Mouse (Mus musculus) heart, postnatal 0 days (tissue): ENCODE data around the gene Clcc1. TPM values are rescaled to one million over a fixed set of nuclear protein-coding genes. Genes with fewer than 3 reads are reported as not detected.
"Not testable (repeated sequence)": the region's sequence is repeated elsewhere in the genome, so short reads cannot be mapped to it uniquely, and the experiment has no call there.

Experiments
- ATAC-seq: fragments of 200-750 bp; cut with Nextera tagmentation; 2 replicates; pipeline ENCODE4 v1.8.0; 2017; ENCODE audit warnings: low read depth, moderate number of reproducible peaks, moderate library complexity; ENCODE audit not compliant: insufficient read depth
- DNase-seq: peaks from one replicate; pipeline ENCODE4 v3.0.0-alpha.2; 2016; ENCODE audit warnings: low spot score
- H3K27ac ChIP-seq: fragments of 300-500 bp; sonication (generic); 2 replicates; pipeline ENCODE4 v1.5.1; 2014; ENCODE audit warnings: low read depth, mild to moderate bottlenecking
- H3K27me3 ChIP-seq: fragments of 300-500 bp; sonication (generic); 2 replicates; pipeline ENCODE4 v1.6.1; 2014; ENCODE audit warnings: low read length, mixed read lengths; ENCODE audit not compliant: control insufficient read depth, insufficient read depth
- H3K36me3 ChIP-seq: fragments of 300-500 bp; sonication (generic); replicated peaks from 2 replicates; pipeline ENCODE4 v1.6.1; 2014; ENCODE audit warnings: low read length, mixed read lengths; ENCODE audit not compliant: control insufficient read depth, insufficient read depth
- H3K4me1 ChIP-seq: fragments of 300-500 bp; sonication (generic); 2 replicates; pipeline ENCODE4 v1.6.1; 2014; ENCODE audit warnings: antibody characterized with exemption; ENCODE audit not compliant: control insufficient read depth, insufficient read depth
- H3K4me2 ChIP-seq: fragments of 300-500 bp; sonication (generic); 2 replicates; pipeline ENCODE4 v1.6.1; 2014; ENCODE audit warnings: low read depth, mild to moderate bottlenecking, low read length, moderate library complexity
- H3K4me3 ChIP-seq: fragments of 300-500 bp; sonication (generic); 2 replicates; pipeline ENCODE4 v1.5.1; 2014; ENCODE audit warnings: low read depth, low read length
- H3K9ac ChIP-seq: fragments of 300-500 bp; sonication (generic); replicated peaks from 2 replicates; pipeline ENCODE4 v1.6.1; 2014; ENCODE audit warnings: low read depth, low read length, mixed read lengths
- H3K9me3 ChIP-seq: fragments of 300-500 bp; sonication (generic); replicated peaks from 2 replicates; pipeline ENCODE4 v1.6.1; 2016; ENCODE audit warnings: low read length; ENCODE audit not compliant: control insufficient read depth
- CTCF ChIP-seq: IDR thresholded peaks from 2 replicates; pipeline ENCODE4 v1.5.1; 2016; ENCODE audit warnings: antibody characterized with exemption, control low read depth, low read depth
- EP300 ChIP-seq: IDR thresholded peaks from 2 replicates; pipeline ENCODE4 v1.6.1; 2016; ENCODE audit warnings: antibody characterized with exemption, low read depth
- WGBS: fragments of 180-500 bp; shearing (Covaris S2); extraction: QIAGEN DNeasy Blood & Tissue Kit; methylation state at CpG from one replicate; pipeline ENCODE4 v1.1.7; 2014; 5-methylcytosine and 5-hydroxymethylcytosine counted together
- polyA plus RNA-seq: library from polyadenylated mRNA; unstranded; fragments of >200 nt; fragmentation: Nextera tagmentation; extraction: Ambion mirVana; gene quantifications from 2 replicates; pipeline ENCODE4 v1.2.1, GENCODE M21; 2015
- total RNA-seq: library from RNA; depleted of rRNA; stranded (reverse); fragments of >200 nt; gene quantifications from 2 replicates; pipeline ENCODE4 v1.2.3, GENCODE M21; 2014; ENCODE audit warnings: low replicate concordance

Clcc1 gene
- total and polyA plus RNA-seq, 2 experiments from 2014 or later = 39.4 to 49.1 TPM

- Histone ChIP-seq H3K36me3 (peaks cover 12% of the 10 kb centered on the region), H3K4me1 (no peaks in the 10 kb centered on the region), H3K27ac (no peak overlapping the region), H3K4me3 (no peak overlapping the region), H3K4me2 (no peak overlapping the region), H3K27me3 (no peaks in the 10 kb centered on the region), H3K9ac (no peak overlapping the region), H3K9me3 (no peaks in the 10 kb centered on the region)
- WGBS = 84% methylated on average over 3 of the region's 3 CpGs
- no peak for ATAC-seq
- TF ChIP-seq EP300 (no peak), CTCF (no peak)
- DNase-seq = no peak
These were observed 8.9 kb upstream of the Clcc1 start for GRCm38 (mm10) chr3:108644856-108645255.

GRCm38 (mm10) chr3:108646036-108646435 is 7.7 kb upstream of the Clcc1 start:
- no peak for TF ChIP-seq CTCF
- no peak for TF ChIP-seq EP300
- H3K4me1 ChIP-seq = no peaks in the 10 kb centered on the region
- 72% methylated on average over 7 of the region's 7 CpGs for WGBS
- no peak overlapping the region for H3K4me2 ChIP-seq
- DNase-seq = no peak
- H3K9me3 ChIP-seq = no peaks in the 10 kb centered on the region
- H3K27me3 ChIP-seq = no peaks in the 10 kb centered on the region
- H3K27ac ChIP-seq = no peak overlapping the region
- H3K4me3 ChIP-seq = no peak overlapping the region
- no peak overlapping the region for H3K9ac ChIP-seq
- ATAC-seq = no peak
- H3K36me3 ChIP-seq = peaks cover 12% of the 10 kb centered on the region

GRCm38 (mm10) chr3:108647681-108648080 is 6.0 kb upstream of the Clcc1 start:
- H3K9me3 ChIP-seq, H3K27me3 ChIP-seq, ATAC-seq, H3K9ac ChIP-seq, H3K27ac ChIP-seq, H3K4me2 ChIP-seq, DNase-seq, H3K4me1 ChIP-seq, H3K4me3 ChIP-seq: not testable (repeated sequence)
- 55% methylated on average over 5 of the region's 5 CpGs for WGBS
- H3K36me3 ChIP-seq = peaks cover 12% of the 10 kb centered on the region

- TF ChIP-seq CTCF = peak; percentile 43; the same call in 1 of the 2 replicates
- TF ChIP-seq EP300 = no peak
- H3K27me3 ChIP-seq = no peaks in the 10 kb centered on the region
- peaks cover 10% of the 10 kb centered on the region; the same call in 1 of the 2 replicates for H3K4me1 ChIP-seq
- no peak overlapping the region for H3K9ac ChIP-seq
- ATAC-seq = no peak
- no peak for DNase-seq
- WGBS = 13% methylated on average over 9 of the region's 9 CpGs
- no peaks in the 10 kb centered on the region for H3K9me3 ChIP-seq
- peak overlapping the region; percentile 99 for H3K4me3 ChIP-seq
- H3K4me2 ChIP-seq = peak overlapping the region; percentile 74
- no peak overlapping the region; the same call in 1 of the 2 replicates for H3K27ac ChIP-seq
- no peaks in the 10 kb centered on the region for H3K36me3 ChIP-seq
These were observed 659 bp upstream of the Clcc1 start for GRCm38 (mm10) chr3:108652866-108653642.

GRCm38 (mm10) chr3:108654566-108654965 is 853 bp downstream of the Clcc1 start:
- Histone ChIP-seq H3K9ac (peak overlapping the region; percentile 94), H3K36me3 (peaks cover 6% of the 10 kb centered on the region; the same call in 1 of the 2 replicates), H3K4me1 (peaks cover 10% of the 10 kb centered on the region; the same call in 1 of the 2 replicates), H3K9me3 (no peaks in the 10 kb centered on the region), H3K4me3 (peak overlapping the region; percentile 99), H3K4me2 (peak overlapping the region; percentile 74), H3K27ac (no peak overlapping the region), H3K27me3 (no peaks in the 10 kb centered on the region)
- DNase-seq (no peak), ATAC-seq (no peak)
- no peak for TF ChIP-seq EP300
- TF ChIP-seq CTCF = no peak
- 18% methylated on average over 14 of the region's 14 CpGs for WGBS
